8 mouse cellular contexts compared by ENCODE assay signal in the genomic region with DNA sequence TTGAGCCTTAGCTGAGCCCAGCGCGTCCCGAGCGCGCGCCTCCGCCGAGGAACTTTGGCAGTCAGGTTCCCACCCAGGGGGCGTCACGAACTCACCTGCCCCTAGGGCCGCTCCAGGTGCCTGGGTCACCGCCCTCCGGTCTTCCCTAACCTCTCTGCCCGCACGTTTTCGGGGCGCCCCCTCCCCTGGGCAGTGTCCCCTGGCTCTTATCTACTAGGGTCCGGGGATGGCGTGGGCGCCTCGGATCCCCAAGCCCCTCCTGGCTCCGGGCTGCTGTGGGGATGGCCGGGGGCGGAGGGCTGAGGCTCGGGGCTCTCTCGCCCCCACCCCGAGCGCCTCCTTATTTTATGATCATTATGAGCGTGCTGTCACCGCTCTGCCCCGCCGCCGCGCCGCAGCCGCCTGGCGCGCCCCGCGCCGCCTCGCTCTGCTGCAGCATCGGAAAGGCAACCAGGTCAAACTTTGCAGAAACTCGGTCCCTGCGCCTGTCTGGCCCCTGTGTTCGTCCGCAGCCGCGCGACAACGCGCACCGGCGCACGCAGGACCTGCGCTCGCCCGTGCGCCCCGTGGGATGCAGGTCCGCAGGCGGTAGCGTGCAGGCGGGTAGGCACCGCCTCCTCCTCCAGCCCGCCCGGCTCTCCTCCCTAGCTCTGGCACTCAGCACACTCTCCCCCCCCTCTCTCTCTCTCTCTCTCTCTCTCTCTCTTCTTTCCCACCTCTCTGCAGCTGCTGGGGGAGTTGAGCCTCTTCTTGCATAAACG. TPM values are rescaled to one million over a fixed set of nuclear protein-coding genes. Genes with fewer than 3 reads are reported as not detected.
DNase-seq lines count a peak whose midpoint lies in the region; ATAC-seq lines count a peak whose summit lies in the region.

A gene (minus strand): TSS at position 747 of the 761 bp plus-strand sequence.

- H3K4me2 ChIP-seq in midbrain, embryonic 15.5 days: peak within 1 kb of the TSS; percentile 100

- WGBS in embryonic facial prominence, embryonic 10.5 days: under 1% methylated on average over 68 of the region's 68 CpGs
- 1% methylated on average over 68 of the region's 68 CpGs for WGBS in midbrain, embryonic 15.5 days

- H3K9me3 ChIP-seq in embryonic facial prominence, embryonic 10.5 days: no peaks in the 10 kb centered on the region
- no peaks in the 10 kb centered on the region for H3K9me3 ChIP-seq in midbrain, embryonic 15.5 days

- H3K4me1 ChIP-seq in embryonic facial prominence, embryonic 10.5 days: peaks cover 42% of the 10 kb centered on the region
- peaks cover 21% of the 10 kb centered on the region for H3K4me1 ChIP-seq in midbrain, embryonic 15.5 days

- ATAC-seq in midbrain, embryonic 15.5 days (replicated peaks): peak; percentile 77

- DNase-seq in 416B (ENCODE audit: low read depth): peak; percentile 81
- DNase-seq in ES-CJ7 (ENCODE audit: low read depth, low spot score): peak; percentile 48
- DNase-seq in embryonic facial prominence, embryonic 10.5 days (ENCODE audit: low spot score): peak; percentile 70
- DNase-seq in heart, adult 8-10 months (ENCODE audit: low spot score): no peak
- DNase-seq in kidney, postnatal 14 days: peak; percentile 49
- DNase-seq in splenic B cell, adult 2 months (ENCODE audit: low read depth, low spot score): peak; percentile 59
- DNase-seq in urinary bladder, postnatal 36 days (ENCODE audit: low spot score in 2 of 2): no peak

- H3K9ac ChIP-seq in midbrain, embryonic 15.5 days: peak within 1 kb of the TSS; percentile 61

- peak within 1 kb of the TSS; percentile 57 for H3K27ac ChIP-seq in embryonic facial prominence, embryonic 10.5 days (replicated peaks)
- no peak within 1 kb of the TSS for H3K27ac ChIP-seq in midbrain, embryonic 15.5 days

- peak within 1 kb of the TSS; percentile 75 for H3K4me3 ChIP-seq in embryonic facial prominence, embryonic 10.5 days
- peak within 1 kb of the TSS; percentile 84 for H3K4me3 ChIP-seq in midbrain, embryonic 15.5 days

- peaks cover 95% of the 10 kb centered on the region for H3K27me3 ChIP-seq in embryonic facial prominence, embryonic 10.5 days (replicated peaks; ENCODE audit: low read depth, poor library complexity, severe bottlenecking)
- H3K27me3 ChIP-seq in midbrain, embryonic 15.5 days (replicated peaks): peaks cover 68% of the 10 kb centered on the region
- H3K27me3 ChIP-seq in splenic B cell, adult 2 months (ENCODE audit: control insufficient read depth, insufficient read depth, low read length, poor library complexity, severe bottlenecking): no peaks in the 10 kb centered on the region

- no peaks in the 10 kb centered on the region for H3K36me3 ChIP-seq in embryonic facial prominence, embryonic 10.5 days (replicated peaks)
- H3K36me3 ChIP-seq in midbrain, embryonic 15.5 days (replicated peaks): no peaks in the 10 kb centered on the region
- no peaks in the 10 kb centered on the region for H3K36me3 ChIP-seq in splenic B cell, adult 2 months (ENCODE audit: control insufficient read depth, insufficient read depth, low read length, poor library complexity, severe bottlenecking)

RNA-seq across cellular contexts. Expression of the gene that starts here (rescaled TPM):
- polyA plus RNA-seq in embryonic facial prominence, embryonic 10.5 days (2016; fragmentation: Nextera tagmentation; extraction: Ambion mirVana): 1.8 and 2.2 TPM in 2 replicates
- 10 to 100 TPM; 12.7 to 26.1 (median 16.3) TPM for total RNA-seq in heart, adult 8-10 months (2022)
- polyA plus RNA-seq in midbrain, embryonic 15.5 days (2015; fragmentation: Nextera tagmentation; extraction: Ambion mirVana): 0.65 and 0.80 TPM in 2 replicates

Comparison
In these comparisons a context has a peak if more than half of its experiments do, and no peak if none do; other contexts are left out.
1. Peak in ATAC-seq, H3K4me3 ChIP-seq, H3K9ac ChIP-seq and H3K4me2 ChIP-seq in midbrain, embryonic 15.5 days; RNA of the gene not detected or under 1 TPM.
2. DNase-seq: peak in 416B (single experiment), ES-CJ7 (single experiment), embryonic facial prominence, embryonic 10.5 days (single experiment), kidney, postnatal 14 days (single experiment) and splenic B cell, adult 2 months (single experiment); none in heart, adult 8-10 months (single experiment) and urinary bladder, postnatal 36 days (0 of 2).